ENCODE assay signal across 12 mouse cellular contexts in genomic region chr12:110026033-110026750, GRCm38 (mm10).
DNase-seq lines count a peak whose midpoint lies in the region; ATAC-seq lines count a peak whose summit lies in the region.
"Had no signal": no experiment of that assay in that cellular context is flagged by ENCODE, and none has a peak within 500 bp of the region (broad histone marks: within the 10 kb centered on the region; RNA-seq: fewer than 3 reads in every experiment).

No protein-coding gene starts in this region.

- 61% methylated on average over 11 of the region's 11 CpGs for WGBS in forebrain, embryonic 10.5 days
- 45% methylated on average over 11 of the region's 11 CpGs for WGBS in forebrain, embryonic 11.5 days
- 23% methylated on average over 11 of the region's 11 CpGs for WGBS in forebrain, embryonic 13.5 days
- 22% methylated on average over 11 of the region's 11 CpGs for whole genome bisulfite sequencing in hindbrain, embryonic 15.5 days
- WGBS in neural tube, embryonic 12.5 days, result 37% methylated on average over 11 of the region's 11 CpGs

- H3K4me2 ChIP-seq in forebrain, embryonic 11.5 days (ENCODE audit: low read depth, low read length, severe bottlenecking), result no peak overlapping the region
- peak overlapping the region; percentile 6; the same call in 1 of the 2 replicates for H3K4me2 ChIP-seq in forebrain, embryonic 13.5 days
- H3K4me2 ChIP-seq in hindbrain, embryonic 15.5 days, result no peak overlapping the region
- no peak overlapping the region for H3K4me2 ChIP-seq in neural tube, embryonic 12.5 days (replicated peaks)
- H3K4me2 ChIP-seq: limb, embryonic 13.5 days had no signal

- peak overlapping the region; percentile 67 for H3K27ac ChIP-seq in forebrain, embryonic 10.5 days
- no peak overlapping the region for H3K27ac ChIP-seq in forebrain, embryonic 11.5 days (ENCODE audit: low read depth, low read length)
- peak overlapping the region; percentile 51 for H3K27ac ChIP-seq in forebrain, embryonic 13.5 days
- H3K27ac ChIP-seq in hindbrain, embryonic 15.5 days (replicated peaks), result no peak overlapping the region
- no peak overlapping the region for H3K27ac ChIP-seq in neural tube, embryonic 12.5 days
- H3K27ac ChIP-seq: limb, embryonic 13.5 days had no signal

- no peak; the same call in 1 of the 2 replicates for ATAC-seq in forebrain, embryonic 11.5 days (replicated peaks; ENCODE audit: low FRiP score)
- peak; percentile 61; the same call in 1 of the 2 replicates for ATAC-seq in forebrain, embryonic 13.5 days
- ATAC-seq in hindbrain, embryonic 15.5 days (ENCODE audit: low FRiP score, low read depth), result peak; percentile 43; the same call in 1 of the 2 replicates
- peak; percentile 60 for ATAC-seq in neural tube, embryonic 12.5 days (ENCODE audit: low FRiP score, low read depth)
- ATAC-seq: activated CD4-positive, CD25-positive, alpha-beta regulatory T cell, adult 4 months had no signal

- H3K9me3 ChIP-seq in forebrain, embryonic 10.5 days, result no peaks in the 10 kb centered on the region
- no peaks in the 10 kb centered on the region for H3K9me3 ChIP-seq in forebrain, embryonic 11.5 days (ENCODE audit: control insufficient read depth, low read length)
- H3K9me3 ChIP-seq in forebrain, embryonic 13.5 days (replicated peaks), result no peaks in the 10 kb centered on the region
- H3K9me3 ChIP-seq in hindbrain, embryonic 15.5 days, result no peaks in the 10 kb centered on the region
- no peaks in the 10 kb centered on the region for H3K9me3 ChIP-seq in neural tube, embryonic 12.5 days

- H3K9ac ChIP-seq in forebrain, embryonic 11.5 days (ENCODE audit: low read length), result no peak overlapping the region
- H3K9ac ChIP-seq in forebrain, embryonic 13.5 days, result no peak overlapping the region
- no peak overlapping the region for H3K9ac ChIP-seq in hindbrain, embryonic 15.5 days
- H3K9ac ChIP-seq in neural tube, embryonic 12.5 days, result no peak overlapping the region
- H3K9ac ChIP-seq: limb, embryonic 13.5 days had no signal

- no peak overlapping the region for H3K4me3 ChIP-seq in forebrain, embryonic 10.5 days
- no peak overlapping the region for H3K4me3 ChIP-seq in forebrain, embryonic 11.5 days (ENCODE audit: low read depth, low read length)
- no peak overlapping the region for H3K4me3 ChIP-seq in forebrain, embryonic 13.5 days
- no peak overlapping the region for H3K4me3 ChIP-seq in hindbrain, embryonic 15.5 days
- no peak overlapping the region for H3K4me3 ChIP-seq in neural tube, embryonic 12.5 days
- H3K4me3 ChIP-seq: limb, embryonic 13.5 days had no signal

- H3K4me1 ChIP-seq in forebrain, embryonic 10.5 days, result peaks cover 65% of the 10 kb centered on the region
- peaks cover 9% of the 10 kb centered on the region; the same call in 1 of the 2 replicates for H3K4me1 ChIP-seq in forebrain, embryonic 11.5 days (replicated peaks; ENCODE audit: control insufficient read depth, insufficient read depth, low read length)
- peaks cover 43% of the 10 kb centered on the region for H3K4me1 ChIP-seq in forebrain, embryonic 13.5 days
- H3K4me1 ChIP-seq in hindbrain, embryonic 15.5 days (replicated peaks), result peaks cover 20% of the 10 kb centered on the region
- H3K4me1 ChIP-seq in neural tube, embryonic 12.5 days, result peaks cover 16% of the 10 kb centered on the region

- H3K27me3 ChIP-seq in forebrain, embryonic 10.5 days (ENCODE audit: poor library complexity, severe bottlenecking), result no peaks in the 10 kb centered on the region
- no peaks in the 10 kb centered on the region for H3K27me3 ChIP-seq in forebrain, embryonic 11.5 days (ENCODE audit: control insufficient read depth, insufficient read depth, low read length)
- no peaks in the 10 kb centered on the region for H3K27me3 ChIP-seq in forebrain, embryonic 13.5 days
- no peaks in the 10 kb centered on the region for H3K27me3 ChIP-seq in hindbrain, embryonic 15.5 days
- H3K27me3 ChIP-seq in neural tube, embryonic 12.5 days (replicated peaks), result no peaks in the 10 kb centered on the region

- H3K36me3 ChIP-seq in forebrain, embryonic 10.5 days (replicated peaks), result no peaks in the 10 kb centered on the region
- no peaks in the 10 kb centered on the region for H3K36me3 ChIP-seq in forebrain, embryonic 11.5 days (ENCODE audit: control insufficient read depth, insufficient read depth, low read length)
- H3K36me3 ChIP-seq in forebrain, embryonic 13.5 days (ENCODE audit: poor library complexity, severe bottlenecking), result no peaks in the 10 kb centered on the region
- H3K36me3 ChIP-seq in hindbrain, embryonic 15.5 days, result no peaks in the 10 kb centered on the region
- no peaks in the 10 kb centered on the region for H3K36me3 ChIP-seq in neural tube, embryonic 12.5 days
- H3K36me3 ChIP-seq: limb, embryonic 13.5 days had no signal

- DNase-seq in forebrain, embryonic 10.5 days (ENCODE audit: extremely low spot score, low spot score), result no peak
- no peak for DNase-seq in forebrain, embryonic 11.5 days (ENCODE audit: low spot score)
- DNase-seq in adrenal gland, postnatal 14 days, result no peak
- DNase-seq in kidney, adult 8-10 months, result no peak
- no peak for DNase-seq in adrenal gland, adult (ENCODE audit: inconsistent age in 2 of 2, low spot score in 1 of 2)
- DNase-seq: lung, postnatal 36 days; thymus, postnatal 4 days had no signal

Comparison
In these comparisons a context has a peak if more than half of its experiments do, and no peak if none do; other contexts are left out.
1. H3K27ac ChIP-seq: peak in forebrain, embryonic 10.5 days (single experiment) and forebrain, embryonic 13.5 days (single experiment); none in forebrain, embryonic 11.5 days (single experiment), hindbrain, embryonic 15.5 days (single experiment) and neural tube, embryonic 12.5 days (single experiment).